Mouse (Mus musculus) gastrocnemius, adult 18-20 months (tissue): ENCODE data around the gene Slc25a42. TPM values are rescaled to one million over a fixed set of nuclear protein-coding genes. Genes with fewer than 3 reads are reported as not detected.
"Not testable (repeated sequence)": the region's sequence is repeated elsewhere in the genome, so short reads cannot be mapped to it uniquely, and the experiment has no call there.

ENCODE experiments used
- DNase-seq: peaks from one replicate; pipeline ENCODE4 v3.0.0; 2021; ENCODE audit warnings: low spot score
- total RNA-seq, 2 experiments: library from RNA; stranded (reverse); gene quantifications; 2 replicates each; pipeline ENCODE4 v1.2.3; 2021

Gene Slc25a42
- total RNA-seq, 2 experiments from 2014 or later = 26.7 to 31.1 TPM

DNA sequence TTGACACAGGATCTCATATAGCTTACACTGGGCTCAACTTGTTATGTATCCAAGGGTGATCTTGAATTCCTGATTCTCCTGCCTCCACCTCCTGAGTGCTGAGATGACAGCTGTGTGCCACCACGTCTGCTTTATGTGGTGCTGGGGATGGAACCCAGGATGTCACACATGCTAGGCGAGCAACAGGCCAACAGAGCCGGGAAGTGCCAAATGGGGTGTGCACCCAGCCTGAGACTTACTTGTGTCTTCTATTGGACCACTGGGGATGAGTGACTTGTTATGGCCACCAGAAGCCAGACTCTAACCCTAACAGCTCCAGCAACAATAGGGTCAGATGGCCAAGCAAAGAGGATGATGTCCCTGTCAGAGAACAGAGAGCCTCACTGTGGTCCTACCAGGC is 4.1 kb upstream of the Slc25a42 start:
- not testable (repeated sequence) for DNase-seq

GRCm38 (mm10) chr8:70215092-70215491 is 3.0 kb upstream of the Slc25a42 start:
- DNase-seq = no peak

GRCm38 (mm10) chr8:70214411-70214810 is 2.3 kb upstream of the Slc25a42 start:
- DNase-seq = no peak

DNA sequence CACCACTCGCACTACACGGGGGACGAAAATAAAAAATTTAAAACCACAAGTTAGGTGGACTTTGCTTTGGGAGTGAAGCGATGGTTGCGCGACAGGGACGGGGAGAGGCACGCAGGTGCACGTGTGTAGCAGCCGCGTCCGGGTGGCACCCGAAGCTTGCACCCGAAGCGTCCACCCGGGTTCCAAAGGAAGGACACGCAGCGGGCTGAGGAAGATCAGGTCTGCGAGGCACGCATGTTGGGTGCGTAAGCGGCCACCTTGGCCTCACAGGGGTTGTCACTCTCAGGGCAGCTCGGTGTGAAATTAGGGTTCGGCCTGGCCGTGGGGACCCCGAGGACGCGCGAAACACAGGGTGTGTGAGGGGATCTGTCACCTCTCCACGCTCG is 386 bp downstream of the Slc25a42 start:
- peak; percentile 44 for DNase-seq

- DNase-seq = no peak
These were observed 830 bp downstream of the Slc25a42 start for GRCm38 (mm10) chr8:70211275-70211674.

DNA sequence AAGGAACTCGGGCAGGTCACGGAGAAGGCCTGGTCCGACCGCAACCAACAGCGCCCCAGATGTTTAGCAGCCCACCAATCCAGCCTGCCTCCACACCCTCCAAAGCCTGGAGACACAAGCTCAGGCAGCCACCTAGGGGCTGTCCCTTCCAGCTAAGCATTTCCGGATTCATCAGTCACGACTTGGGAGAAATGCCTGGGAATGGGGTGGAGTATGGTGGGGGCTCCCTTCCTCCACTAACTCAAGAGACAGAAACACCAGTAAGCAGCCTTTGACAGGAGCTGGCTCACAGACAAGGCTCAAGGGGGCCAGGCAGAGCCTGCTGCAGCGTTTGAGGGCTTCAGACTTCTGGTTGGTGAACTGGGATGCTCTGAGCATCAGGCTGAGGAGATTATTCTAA is 1.6 kb downstream of the Slc25a42 start:
- DNase-seq = no peak

- DNase-seq = no peak
These were observed 4.0 kb downstream of the Slc25a42 start for GRCm38 (mm10) chr8:70208130-70208529.

- no peak for DNase-seq
These were observed 7.3 kb downstream of the Slc25a42 start for GRCm38 (mm10) chr8:70204757-70205156.

DNA sequence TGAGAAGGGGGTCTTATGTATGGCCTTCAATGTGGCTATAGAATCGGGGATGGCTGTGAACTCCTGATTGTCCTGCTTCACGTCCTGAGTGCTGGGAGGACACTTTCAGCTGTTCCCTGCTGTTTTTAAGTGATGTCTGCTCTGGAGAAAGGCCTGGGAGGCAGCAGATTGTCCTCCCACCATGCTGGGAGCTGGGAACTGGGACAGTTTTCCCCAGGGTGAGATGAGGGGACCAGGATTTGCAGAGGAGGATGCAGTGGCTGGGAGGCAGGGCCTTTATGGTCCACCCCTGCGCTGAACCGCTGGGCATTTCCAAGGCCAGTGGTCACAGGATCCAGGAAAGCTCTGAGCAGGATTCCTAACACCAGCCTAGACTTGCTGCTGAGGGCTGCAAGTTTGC is 9.0 kb downstream of the Slc25a42 start:
- no peak for DNase-seq

DNA sequence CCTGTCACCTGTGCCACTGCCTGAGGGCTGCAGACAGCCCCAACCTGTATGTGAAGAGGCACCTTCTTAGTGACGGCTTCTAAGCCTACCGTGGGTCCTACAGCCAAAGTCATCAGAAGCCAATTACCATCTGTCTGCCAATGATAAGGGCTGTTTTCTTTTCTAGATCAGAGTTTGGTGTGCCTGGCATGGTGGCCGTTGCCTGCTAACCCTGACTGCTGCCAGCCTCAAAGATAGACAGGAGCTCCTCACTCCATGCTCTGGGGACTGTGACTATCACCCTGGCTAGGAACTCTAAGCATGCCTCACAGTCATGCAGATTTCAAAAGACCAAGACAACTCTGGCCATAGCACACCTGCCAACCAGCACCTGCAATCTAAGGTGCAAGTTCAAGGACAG is 10.7 kb downstream of the Slc25a42 start:
- no peak for DNase-seq

- peak; percentile 33 for DNase-seq
These were observed 11.9 kb downstream of the Slc25a42 start for GRCm38 (mm10) chr8:70200098-70200681.

GRCm38 (mm10) chr8:70197603-70198002 is 14.5 kb downstream of the Slc25a42 start:
- DNase-seq = no peak

- no peak for DNase-seq
These were observed 16.3 kb downstream of the Slc25a42 start for GRCm38 (mm10) chr8:70195762-70196161.

DNA sequence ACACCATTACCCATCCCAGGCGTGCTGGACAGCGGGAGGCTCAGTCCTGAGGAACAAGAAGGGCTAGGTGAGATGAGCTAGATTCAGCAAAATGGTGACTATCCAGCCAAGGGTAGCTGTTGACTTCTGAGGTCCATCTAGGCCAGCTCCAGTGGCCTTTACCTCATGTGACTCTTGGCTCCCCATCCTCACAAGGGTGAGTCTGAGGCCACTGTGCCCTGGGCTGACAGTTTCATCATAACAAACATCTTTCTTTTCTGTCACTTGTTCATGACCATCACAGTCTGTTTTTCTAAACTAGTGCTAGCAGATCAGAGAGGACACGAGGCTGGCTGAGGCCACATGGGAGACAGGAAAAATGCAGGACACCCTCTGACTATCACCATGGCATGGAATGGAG is 17.9 kb downstream of the Slc25a42 start:
- DNase-seq = no peak

DNA sequence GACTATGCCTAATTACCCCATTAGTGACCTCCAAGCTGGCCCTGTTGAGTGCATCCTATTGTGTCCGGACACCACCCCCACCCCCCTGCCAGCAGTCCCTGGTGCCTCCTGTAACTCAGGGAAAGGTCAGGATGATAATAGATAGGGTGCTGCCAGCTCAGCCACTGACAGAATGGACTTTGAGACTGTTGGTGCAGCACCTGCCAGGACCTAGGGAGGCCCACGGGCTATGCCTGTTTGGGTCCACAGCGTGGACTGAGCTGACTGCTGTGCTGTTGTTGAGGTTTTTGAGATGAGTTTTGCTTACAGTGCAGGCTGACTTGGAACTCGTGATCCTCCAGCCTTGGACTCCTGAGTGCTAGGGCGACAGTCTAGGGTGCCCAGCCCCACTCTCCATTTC is 18.9 kb downstream of the Slc25a42 start:
- DNase-seq = no peak

GRCm38 (mm10) chr8:70188707-70189106 is 23.4 kb downstream of the Slc25a42 start:
- DNase-seq = no peak

- DNase-seq = no peak
These were observed 28.9 kb downstream of the Slc25a42 start for GRCm38 (mm10) chr8:70183194-70183593.

DNA sequence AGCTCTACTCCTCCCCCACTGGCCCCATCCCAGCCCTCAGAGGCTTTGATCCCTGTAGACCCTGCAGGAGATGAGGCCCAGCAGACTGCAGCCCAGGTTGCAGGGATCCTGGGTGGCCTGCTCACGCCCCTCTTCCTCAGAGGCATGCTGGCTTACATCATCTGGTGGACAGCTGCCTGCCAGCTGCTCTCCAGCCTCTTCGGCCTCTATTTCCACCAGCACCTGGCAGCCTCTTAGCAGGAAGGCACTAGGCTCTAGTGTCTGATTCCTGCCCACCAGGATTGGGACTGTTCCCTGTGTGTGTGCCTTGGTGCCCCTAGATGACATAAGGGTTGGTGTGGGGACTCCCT is 30.2 kb downstream of the Slc25a42 start:
- no peak for DNase-seq

GRCm38 (mm10) chr8:70181212-70181902 is 30.7 kb downstream of the Slc25a42 start:
- no peak for DNase-seq

DNA sequence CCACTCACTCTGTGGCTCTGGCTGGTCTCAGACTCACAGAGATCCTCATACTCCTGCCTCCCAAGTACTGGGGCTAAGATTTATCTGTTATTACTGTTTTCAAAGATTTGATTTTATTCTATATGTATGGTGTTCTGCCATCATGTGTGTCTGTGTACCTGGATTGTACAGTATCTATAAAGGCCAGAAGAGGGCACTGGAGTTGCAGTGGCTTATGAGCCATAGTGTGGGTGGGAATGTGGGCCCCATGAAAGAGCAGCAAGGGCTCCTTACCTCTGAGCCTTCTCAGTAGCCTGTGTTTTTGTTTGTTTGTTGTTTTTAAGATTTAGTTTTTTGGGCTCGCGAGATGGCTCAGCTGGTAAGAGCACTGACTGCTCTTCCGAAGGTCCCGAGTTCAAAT is 33.0 kb downstream of the Slc25a42 start:
- no peak for DNase-seq

- no peak for DNase-seq
These were observed 33.9 kb downstream of the Slc25a42 start for GRCm38 (mm10) chr8:70178231-70178630.

DNA sequence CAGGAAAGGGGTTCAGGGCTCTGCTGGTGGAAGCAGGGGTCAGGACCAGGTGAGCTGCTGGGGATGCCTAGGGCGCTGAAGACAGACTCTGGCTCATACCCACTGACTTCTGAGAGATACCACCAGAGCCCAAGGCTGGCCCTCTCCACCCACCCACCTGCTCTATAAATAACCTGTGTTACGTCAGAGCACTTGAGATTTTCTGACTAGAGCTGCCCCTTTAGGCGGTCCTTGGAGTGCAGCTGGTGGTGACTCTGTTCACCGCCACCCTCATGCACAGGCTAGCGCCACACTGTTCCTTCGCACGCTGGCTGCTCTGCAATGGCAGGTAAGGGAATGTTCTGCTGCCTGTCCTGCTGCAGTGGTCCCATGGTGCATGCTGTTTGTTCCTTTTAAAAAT is 38.0 kb downstream of the Slc25a42 start:
- no peak for DNase-seq

GRCm38 (mm10) chr8:70173320-70173719 is 38.8 kb downstream of the Slc25a42 start:
- DNase-seq = no peak
